Mouse (Mus musculus) frontal cortex, postnatal 36 days (tissue): ENCODE results near the gene 4930539E08Rik.
A peak's percentile ranks its signal among the peaks of the same experiment; 100 is the strongest.

Experiments used
- DNase-seq, 2 experiments: peaks; one replicate each; pipeline ENCODE4 v3.0.0; 2022; ENCODE audit warnings: low spot score in 2 of 2

The 4930539E08Rik gene

GRCm38 (mm10) chr17:28930392-28931074 is 15.4 kb upstream of the 4930539E08Rik start:
- peak; percentile 33 to 53 for DNase-seq

- DNase-seq = no peak
Measured at GRCm38 (mm10) chr17:28929369-28929768, 14.2 kb upstream of the 4930539E08Rik start.

GRCm38 (mm10) chr17:28928004-28928403 is 12.9 kb upstream of the 4930539E08Rik start:
- no peak for DNase-seq

- DNase-seq = peak; percentile 26 to 48
Measured at GRCm38 (mm10) chr17:28926866-28927635, 11.9 kb upstream of the 4930539E08Rik start.

GRCm38 (mm10) chr17:28926380-28926779 is 11.3 kb upstream of the 4930539E08Rik start:
- peak; percentile 78 to 90 for DNase-seq

GRCm38 (mm10) chr17:28924957-28925595 is 10.0 kb upstream of the 4930539E08Rik start:
- no peak for DNase-seq

GRCm38 (mm10) chr17:28922096-28922495 is 7.0 kb upstream of the 4930539E08Rik start:
- DNase-seq = no peak

GRCm38 (mm10) chr17:28921086-28921485 is 6.0 kb upstream of the 4930539E08Rik start:
- DNase-seq = no peak

- DNase-seq = no peak
Measured at GRCm38 (mm10) chr17:28916520-28916919, 1.4 kb upstream of the 4930539E08Rik start.

- no peak for DNase-seq
Measured at GRCm38 (mm10) chr17:28913940-28914339, 1.2 kb downstream of the 4930539E08Rik start.

- no peak for DNase-seq
Measured at GRCm38 (mm10) chr17:28913200-28913599, 1.9 kb downstream of the 4930539E08Rik start.

GRCm38 (mm10) chr17:28910139-28910538 is 5.0 kb downstream of the 4930539E08Rik start:
- DNase-seq = no peak

GRCm38 (mm10) chr17:28909252-28909941 is 5.7 kb downstream of the 4930539E08Rik start:
- DNase-seq = peak in 1 of 2 experiments; percentile 40

- peak; percentile 51 to 79 for DNase-seq
Measured at GRCm38 (mm10) chr17:28907959-28908358, 7.2 kb downstream of the 4930539E08Rik start.

GRCm38 (mm10) chr17:28905377-28905916 is 9.7 kb downstream of the 4930539E08Rik start:
- DNase-seq = no peak

- DNase-seq = peak; percentile 64 to 80
Measured at GRCm38 (mm10) chr17:28904546-28905376, 10.4 kb downstream of the 4930539E08Rik start.

GRCm38 (mm10) chr17:28901559-28901958 is 13.6 kb downstream of the 4930539E08Rik start:
- no peak for DNase-seq

- no peak for DNase-seq
Measured at GRCm38 (mm10) chr17:28899427-28899826, 15.7 kb downstream of the 4930539E08Rik start.

- DNase-seq = no peak
Measured at GRCm38 (mm10) chr17:28898249-28898648, 16.9 kb downstream of the 4930539E08Rik start.

GRCm38 (mm10) chr17:28897817-28898216 is 17.3 kb downstream of the 4930539E08Rik start:
- no peak for DNase-seq
